Mouse (Mus musculus): ENCODE measurements around the gene Chst11.

The Chst11 gene

DNA sequence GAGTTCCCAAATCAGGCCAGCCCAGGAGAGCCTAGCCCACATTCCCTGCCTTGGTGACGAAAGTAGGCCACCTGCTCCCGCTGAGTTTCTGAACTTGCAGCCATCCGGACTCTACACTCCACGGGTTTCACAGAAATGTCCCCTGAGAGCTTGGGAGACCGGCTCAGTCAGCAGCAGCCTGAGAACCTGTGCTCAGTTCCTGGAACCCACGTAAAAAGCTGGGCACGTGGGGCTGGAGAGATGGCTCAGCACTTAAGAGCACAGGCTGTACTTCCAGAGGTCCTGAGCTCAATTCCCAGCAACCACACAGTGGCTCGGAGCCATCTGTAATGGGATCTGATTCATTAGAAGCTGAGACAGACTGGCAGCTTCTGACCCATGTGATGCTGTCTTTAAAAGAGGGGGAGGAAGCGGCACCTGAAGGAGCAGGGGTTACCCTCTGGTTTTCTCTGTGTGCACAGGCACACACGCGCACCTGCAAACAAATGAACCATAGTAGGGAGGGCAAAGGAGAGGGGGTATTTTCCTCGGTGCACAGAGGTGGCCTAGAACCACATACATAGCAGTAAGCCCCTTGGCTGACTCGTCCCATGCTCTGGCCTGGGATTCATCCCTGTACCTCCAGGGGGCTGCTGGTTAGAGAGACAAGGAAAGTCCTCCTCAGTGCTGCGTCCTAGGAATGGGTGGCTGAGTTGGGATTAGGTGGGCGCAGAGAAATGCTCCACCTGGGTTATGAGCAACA is 196.7 kb downstream of the Chst11 start:
- DNase-seq (ENCODE audit: low spot score) = no peak

DNA sequence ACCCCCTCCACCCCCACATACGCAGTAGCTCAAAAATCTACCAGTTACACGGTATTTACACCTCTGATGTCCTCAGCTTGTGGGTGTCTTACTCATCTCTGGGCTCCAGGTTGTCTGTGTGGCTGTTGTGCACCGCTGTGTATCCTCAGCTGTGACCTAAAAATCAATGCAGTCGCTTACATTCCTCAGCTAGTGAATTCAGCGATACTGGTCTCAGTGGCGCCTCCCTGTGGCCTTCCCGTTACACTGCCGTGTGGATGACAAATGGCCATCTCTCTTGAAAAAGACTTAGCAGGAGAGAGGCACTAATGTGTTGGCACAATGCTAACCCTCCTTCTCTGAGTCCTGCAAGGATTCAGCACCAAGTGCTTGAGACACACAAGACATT is 197.3 kb downstream of the Chst11 start:
- peak; percentile 45 for DNase-seq (ENCODE audit: low spot score)

DNA sequence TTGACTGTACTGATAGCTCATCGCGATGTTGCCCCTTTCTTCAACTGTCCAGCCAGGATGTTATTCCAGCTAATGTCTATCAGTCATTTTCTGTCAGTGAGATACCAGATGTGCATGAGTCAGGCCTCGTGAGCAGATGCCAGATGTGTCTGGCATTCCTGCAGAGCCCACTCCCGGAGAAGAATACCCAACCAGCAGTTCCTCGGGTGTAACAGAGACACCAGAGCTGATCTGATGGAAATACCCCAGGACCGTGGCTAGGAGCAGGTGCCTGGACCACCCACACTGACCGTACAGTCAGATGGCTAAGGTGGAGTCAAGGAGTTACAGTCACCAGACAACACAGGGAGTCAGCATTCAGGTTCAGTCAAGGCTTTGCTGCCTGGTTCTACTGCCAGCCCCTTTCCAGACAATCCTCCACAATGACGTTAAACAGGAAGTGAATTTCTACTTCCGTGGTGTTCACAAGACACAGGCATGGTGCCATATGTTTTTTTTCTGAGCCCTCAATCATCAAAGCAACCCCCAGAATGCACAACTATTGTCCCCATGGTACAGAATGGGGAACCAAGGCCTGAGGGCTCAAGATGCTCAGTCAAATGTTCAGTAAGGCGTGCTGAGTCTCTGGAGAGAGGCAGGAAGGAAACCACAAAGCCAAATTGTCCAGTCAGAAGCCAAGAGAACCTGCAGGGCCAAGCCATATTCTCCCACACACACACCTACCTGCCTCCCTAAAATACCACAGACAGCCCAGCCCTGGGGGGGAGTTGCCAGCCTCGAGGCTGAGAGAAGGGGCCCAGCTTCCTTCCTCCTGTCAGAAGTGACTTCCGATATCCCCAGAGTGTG is 198.6 kb downstream of the Chst11 start:
- no peak for DNase-seq (ENCODE audit: low spot score)

DNA sequence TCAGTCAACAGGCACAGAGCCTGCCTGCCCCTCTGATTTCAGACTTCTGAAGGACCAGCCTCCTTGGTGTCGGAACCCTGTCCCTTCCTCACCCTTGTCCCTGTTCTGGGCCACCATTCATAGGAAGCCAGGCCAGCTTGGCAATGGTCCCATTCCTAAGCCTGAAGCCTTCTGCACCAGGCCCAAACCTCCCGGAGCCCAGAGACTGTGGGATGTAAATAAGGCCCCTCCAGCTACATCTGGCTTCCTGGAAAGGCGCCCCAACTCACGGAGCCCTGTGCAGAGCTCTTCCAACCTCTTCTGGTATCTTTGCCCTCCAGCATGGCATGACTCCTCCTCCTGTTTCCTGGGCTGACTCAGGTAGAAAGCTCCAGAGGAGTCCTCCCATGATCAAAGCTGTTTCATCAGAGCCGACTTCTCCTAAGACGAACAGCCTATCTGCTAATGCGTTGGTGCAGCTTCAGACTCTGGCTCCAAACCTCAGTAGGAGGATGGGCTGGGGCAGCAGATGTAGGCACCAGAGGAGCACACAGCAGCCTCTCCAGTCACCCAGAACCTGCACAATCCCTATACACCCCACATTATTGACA is 199.3 kb downstream of the Chst11 start:
- DNase-seq (ENCODE audit: low spot score) = no peak

DNA sequence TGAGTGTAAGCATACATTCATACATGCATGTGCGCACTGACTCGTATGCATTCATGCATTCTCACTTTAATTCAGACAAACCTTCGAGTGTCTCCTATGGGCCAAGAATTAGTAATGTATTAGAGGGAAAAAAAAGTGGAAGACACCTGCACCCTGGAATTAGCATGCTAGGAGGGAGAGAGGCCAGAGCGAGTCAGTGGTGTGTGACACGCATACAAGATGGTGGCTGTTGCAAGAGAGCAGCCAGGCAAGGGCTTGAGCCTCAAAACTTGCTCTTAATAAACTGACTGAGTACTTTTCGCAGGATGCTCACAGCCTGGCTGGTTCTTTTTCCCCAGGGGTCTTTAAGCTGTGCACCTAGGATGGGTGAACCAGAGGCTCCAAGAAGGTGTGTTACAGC is 199.8 kb downstream of the Chst11 start:
- DNase-seq (ENCODE audit: low spot score) = no peak

DNA sequence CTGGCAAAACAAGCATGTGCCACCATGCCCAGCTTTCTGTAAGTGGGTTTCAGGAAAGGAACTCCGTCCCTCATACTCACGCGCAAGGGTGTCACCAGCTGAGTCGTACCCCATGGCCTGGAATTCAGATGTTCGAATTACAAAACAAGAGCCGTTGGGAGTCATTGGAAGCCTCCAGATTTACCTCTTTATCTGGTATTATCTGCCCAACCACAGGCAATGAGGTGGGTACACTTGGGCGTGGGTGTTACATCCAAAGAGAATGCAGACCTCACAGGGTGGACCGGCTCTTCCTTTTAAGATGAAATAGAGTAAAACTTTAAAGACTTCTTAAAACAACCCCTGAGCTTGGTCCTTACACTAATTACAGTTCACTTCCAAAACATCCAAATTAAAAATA is 200.9 kb downstream of the Chst11 start:
- DNase-seq (ENCODE audit: low spot score) = no peak

DNA sequence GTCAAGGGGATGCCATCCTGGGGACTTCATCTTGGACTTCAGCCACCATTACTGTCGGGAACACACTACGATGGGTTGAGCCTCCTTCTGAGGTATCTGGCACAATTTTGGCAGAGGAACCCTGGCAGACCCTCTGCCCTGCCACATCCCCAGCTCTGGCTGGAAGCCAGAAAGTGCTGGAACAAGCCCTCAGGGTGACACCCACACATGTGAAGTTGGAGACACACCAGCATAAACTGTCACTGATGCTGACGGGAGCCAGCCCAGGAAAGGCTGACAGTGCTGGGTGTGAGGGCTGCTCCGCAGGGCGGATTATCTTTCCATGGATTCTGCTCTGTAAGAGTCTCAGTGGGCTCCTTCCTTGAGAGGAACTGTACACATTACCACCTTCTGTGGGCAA is 201.7 kb downstream of the Chst11 start:
- DNase-seq (ENCODE audit: low spot score) = no peak

DNA sequence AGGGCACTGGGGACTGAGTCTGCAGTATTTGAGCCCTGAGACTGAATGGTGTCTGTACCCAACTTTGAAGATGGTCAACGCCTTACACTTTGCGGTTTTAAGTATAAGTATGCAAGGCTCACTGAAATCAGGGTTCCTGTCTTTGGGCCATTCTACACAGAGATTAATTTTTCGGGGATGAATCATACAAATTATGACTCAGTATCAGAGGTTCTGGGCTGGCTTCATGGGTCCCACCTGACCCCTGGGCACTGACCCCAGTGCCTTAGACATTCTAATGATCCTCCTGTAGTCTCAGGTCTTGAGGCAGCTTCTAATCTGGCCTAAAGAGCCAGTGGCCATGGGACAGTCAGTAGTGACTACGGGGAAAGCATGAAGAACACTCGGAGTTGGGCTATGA is 203.8 kb downstream of the Chst11 start:
- no peak for DNase-seq (ENCODE audit: low spot score)

DNA sequence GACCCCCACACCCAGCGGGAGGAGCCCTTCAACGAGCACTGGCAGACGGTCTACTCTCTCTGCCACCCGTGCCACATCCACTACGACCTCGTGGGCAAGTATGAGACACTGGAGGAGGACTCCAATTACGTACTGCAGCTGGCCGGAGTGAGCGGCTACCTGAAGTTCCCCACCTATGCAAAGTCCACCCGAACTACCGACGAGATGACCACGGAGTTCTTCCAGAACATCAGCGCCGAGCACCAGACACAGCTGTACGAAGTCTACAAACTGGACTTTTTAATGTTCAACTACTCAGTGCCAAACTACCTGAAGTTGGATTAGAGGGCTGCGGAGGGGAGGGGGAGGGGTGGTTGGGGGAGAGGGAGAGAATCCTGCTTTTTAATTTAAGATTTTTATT is 206.2 kb downstream of the Chst11 start:
- no peak for DNase-seq (ENCODE audit: low spot score)

DNA sequence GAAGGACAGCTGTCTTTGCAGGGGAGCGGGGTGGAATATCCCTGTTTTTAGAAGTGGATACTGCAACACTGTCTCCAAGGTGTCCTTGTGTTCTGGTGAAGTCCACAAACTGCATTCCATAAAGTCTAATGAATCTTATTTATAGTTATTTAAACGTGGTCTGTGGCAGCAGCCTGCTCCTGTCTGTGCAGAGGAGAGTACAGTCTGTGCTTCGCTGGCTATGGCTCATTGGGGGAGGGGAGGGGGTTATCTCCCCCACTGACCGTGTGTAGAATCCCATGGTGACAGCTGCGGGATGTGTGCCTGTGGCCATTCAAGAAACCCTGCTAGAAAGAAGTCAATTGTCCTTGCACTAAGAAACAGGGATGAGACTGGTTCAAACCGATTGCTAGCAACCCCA is 206.7 kb downstream of the Chst11 start:
- no peak for DNase-seq (ENCODE audit: low spot score)

DNA sequence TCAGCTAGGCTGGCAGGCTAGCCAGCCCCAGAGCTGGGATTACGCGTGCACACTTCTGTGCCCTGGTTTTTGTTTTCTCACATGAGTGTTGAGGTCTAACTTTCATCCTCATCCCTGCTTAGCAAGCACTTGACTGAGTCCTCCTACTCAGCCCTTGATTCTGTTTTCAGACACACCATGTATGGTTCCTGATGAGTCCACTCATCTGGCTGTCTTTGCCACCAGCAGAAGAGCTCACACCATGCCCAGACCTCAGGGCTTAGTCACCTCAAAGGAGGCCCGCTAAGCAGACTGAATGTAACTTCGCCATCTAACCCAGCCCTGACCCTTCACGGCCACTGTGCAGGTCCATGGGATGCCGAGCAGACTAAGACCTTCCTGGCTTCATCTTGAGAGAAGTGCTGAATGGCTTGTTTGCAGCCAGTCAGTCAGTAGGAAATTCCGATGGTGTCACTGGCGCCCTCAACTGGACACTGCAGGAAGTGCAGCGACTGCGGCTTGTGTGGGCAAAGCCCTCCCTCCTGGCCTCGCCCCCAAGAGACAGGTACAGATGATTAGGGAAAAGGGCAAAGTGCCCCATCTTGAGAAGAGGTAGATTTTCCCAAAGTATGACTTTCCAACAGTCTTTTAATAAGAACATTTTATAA is 212.5 kb downstream of the Chst11 start:
- DNase-seq (ENCODE audit: low spot score) = peak; percentile 64

DNA sequence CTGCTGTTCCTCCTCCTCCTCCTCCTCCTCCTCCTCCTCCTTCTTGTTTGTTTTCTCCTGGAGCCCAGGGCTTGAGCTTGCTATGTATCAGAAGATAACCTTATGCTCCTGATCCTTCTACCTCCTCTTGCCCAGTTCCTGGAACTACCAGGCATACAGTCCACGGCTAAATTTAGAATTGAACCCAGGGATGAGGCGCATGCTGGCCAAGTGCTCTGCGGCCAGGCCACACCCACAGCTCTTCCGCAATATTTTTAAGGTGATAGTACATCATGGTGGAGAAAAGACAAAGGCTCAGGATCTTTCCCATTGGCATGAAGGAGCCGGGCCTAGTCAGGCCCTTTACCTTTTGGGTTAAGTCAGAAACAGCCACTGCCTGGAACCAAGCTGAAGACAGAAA is 213.4 kb downstream of the Chst11 start:
- no peak for DNase-seq (ENCODE audit: low spot score)

DNA sequence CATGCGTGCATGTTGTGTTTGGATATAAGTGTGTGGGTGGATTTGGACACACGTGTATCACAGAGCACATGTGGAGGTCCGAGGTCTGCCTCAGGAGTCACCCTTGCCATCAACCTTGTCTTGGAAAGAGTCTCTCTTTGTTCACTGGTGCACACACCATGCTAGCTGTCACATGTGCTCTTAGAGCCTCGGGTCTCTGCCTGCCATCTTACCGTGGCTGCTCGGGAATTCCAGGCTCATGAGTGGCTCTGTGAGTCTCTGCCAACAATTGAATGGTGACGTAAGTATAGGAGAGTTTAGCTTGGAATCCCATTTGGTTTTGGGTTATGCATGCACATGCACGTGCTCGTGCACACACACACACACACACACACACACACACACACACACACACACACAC is 214.0 kb downstream of the Chst11 start:
- no peak for DNase-seq (ENCODE audit: low spot score)

DNA sequence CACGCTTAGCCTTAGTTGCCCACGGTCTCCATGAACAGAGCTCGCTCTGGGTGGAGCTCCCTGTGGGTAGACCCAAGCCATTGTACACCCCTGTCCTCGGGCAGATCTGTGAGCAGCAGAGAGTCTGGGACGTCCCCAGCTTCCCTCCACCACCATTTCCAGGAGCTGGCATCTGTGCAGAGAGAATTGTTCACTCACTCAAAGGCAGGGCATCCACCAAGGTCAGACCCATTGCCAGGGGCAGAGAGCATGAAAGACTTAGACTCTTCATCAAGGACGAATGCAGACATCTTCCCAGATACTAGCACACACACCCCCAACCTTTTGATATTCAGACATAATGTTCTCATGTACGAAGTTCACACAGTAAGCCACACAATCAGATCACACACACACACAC is 216.2 kb downstream of the Chst11 start:
- no peak for DNase-seq (ENCODE audit: low spot score)

DNA sequence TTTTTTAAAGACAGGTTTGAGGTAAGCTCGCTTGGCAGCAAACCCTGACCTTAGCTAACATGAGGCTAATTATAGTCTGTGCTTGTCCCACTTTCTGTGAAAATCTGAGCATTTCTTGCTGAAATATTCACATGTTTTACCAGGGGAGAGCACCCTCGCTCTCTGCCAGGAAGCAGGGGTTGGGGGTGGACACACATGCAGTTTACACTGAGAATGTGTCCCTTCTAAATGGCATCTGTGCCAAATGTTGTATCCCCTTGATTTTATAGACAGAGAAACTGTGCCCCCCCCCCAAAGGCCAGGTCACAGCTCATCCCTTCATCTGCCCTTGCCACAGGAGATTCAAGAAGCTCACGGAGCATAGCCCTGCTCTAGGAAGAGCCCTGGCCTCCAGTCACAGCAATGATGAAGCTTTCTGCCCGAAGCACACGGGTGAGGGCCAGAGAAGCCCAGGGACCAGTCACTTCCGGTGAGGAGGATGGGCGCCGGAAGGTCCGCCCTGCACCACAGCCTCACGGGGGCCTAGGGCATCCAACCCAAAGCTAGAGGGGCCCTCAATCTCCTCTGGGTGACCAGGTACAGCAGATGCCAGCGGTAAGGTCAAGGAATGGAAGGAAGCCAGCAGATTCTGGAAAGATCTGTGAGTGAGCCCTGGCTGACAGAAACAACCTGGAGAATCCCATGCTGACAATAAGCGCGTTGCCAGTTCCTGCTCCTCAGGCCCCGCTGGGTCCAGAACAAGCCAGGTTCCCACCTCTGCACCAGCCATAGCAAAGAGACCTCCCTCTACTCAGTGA is 217.8 kb downstream of the Chst11 start:
- DNase-seq (ENCODE audit: low spot score) = no peak

DNA sequence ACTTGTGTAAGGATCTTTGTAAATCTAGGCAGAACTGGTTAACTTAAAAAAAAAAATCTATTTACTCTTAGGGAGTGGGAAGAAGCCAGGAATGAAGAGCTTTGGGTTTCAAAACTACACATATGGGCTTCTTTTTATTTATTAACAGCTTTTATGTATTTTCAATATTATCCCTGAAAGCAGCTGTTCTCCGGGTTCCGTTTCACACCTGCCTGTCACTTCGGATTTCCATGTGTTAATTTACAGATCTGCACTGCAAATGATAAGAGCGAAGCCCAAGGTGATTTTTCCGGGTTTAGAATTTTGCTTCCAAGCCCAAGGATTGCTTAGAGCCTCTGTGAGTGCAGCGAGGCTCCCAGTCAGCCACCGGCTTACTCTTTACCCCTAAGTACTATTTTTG is 223.1 kb downstream of the Chst11 start:
- DNase-seq (ENCODE audit: low spot score) = no peak

DNA sequence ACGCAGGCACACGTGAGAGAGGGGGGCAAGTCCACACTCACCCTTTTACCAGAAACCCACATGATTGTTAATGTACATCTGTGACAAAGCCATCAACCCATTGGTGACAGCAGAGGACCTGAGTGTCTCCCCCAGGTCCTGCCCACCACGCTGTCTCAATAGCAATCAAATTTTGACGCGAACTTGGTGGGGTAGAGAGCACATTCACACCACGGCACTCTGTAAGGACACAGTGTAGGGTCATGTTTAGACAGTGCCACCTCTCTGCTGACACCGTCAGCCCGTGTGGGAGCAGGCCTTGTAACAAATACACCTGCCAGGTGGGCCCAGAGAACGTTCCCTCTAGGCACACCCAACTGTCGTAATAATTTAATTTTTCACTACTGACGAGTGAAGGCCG is 224.1 kb downstream of the Chst11 start:
- DNase-seq (ENCODE audit: low spot score) = no peak

DNA sequence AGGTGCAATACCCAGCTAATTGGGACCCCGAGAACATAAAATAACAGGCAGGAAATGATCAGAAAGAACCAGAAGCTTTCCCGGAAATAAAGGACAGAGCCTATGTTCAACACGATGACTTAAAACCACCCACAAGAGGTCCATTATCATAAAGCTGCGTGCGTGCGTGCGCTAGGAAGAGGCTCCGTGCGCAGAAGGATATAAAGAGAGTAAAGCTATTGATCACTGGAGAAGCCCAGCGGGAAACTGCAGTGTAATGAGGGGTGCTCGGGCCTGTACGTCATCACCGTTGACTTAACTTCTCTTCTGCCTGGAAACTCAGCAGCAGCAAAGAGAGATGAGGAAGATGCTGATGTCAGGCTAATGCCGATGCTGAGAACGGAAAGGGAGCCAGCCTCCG is 224.8 kb downstream of the Chst11 start:
- DNase-seq (ENCODE audit: low spot score) = no peak

DNA sequence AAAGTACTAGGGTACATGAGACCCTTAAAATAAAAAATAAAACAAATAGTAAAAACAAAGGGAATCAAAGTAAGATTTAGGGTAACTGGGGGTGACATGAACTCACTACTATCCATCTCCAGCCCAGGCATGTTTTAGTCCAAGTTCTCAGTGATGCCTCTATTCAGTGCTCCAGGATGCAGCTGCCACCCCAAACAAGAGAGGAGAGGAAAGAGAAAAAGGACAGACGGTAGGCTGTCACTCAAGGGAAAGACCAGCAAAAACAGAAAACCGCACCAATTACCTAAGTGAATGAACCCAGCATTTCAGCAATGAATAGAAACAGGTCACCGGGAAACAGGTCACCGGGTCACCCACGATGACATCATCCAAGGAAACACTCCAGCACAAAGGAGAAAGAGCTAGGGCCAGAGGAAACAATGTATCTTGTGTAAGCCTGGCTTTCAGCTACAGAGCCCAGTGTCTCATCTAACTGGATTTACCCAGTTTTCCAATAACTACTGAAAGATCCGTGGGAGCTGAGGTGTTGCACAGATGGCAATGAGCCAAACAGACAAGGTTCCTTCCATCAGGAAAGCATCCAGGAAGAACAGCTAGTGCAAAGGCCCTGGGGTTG is 225.8 kb downstream of the Chst11 start:
- no peak for DNase-seq (ENCODE audit: low spot score)

DNA sequence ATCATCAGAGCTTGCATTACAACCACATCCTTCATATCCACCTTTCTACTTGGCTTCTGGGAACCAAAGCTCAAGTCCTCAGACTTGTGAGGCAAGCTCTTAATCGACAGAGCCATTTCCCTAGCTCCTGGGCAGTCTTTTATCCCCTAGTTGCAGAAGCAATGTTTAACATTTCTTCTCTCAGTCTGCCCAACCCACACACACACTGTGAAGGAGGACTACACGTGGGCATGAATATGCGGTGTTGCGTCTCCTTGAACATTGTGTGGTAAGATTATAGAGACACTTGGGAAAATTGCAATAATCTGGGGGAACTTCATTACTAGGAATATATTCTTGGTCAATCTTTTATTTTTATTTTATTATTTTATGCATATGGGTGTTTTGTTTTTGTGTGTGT is 227.3 kb downstream of the Chst11 start:
- no peak for DNase-seq (ENCODE audit: low spot score)

DNA sequence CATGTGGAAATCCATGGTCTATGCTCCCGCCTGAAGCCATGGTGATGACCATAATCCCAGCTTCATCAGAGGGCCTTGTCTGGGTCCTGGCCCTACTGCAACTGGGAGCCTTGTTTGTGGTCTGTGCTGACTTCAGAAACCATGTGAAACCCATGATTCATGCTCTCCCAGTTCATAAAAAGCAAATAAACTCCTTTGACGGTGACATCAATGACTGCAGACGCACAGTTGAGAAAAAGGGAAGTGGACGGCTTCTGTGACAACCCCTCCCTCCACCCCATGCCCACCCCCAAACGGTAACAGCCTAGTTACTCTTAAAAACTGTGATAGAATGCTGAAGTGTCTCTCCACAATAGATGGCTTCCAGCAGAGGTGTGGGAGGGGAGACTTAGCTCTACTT is 230.3 kb downstream of the Chst11 start:
- no peak for DNase-seq (ENCODE audit: low spot score)

DNA sequence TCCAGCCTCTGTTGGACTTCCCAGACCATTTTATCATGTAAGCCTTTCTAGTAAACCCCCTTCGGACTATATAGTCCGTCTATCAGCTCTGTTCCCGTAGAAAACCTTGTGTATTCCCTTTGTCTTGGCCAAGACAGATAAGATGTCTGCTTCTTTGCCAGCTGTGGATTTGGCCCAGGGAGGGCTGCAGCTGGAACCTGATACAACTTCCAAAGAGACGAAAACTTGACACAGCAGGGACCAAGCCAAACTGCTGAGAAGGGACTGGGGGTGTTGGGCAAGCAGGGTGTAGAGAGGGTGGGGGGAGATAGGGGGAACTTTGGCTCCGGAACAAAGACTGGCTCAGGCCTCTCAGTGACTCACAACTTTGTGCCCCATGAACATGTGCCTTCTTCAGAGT is 232.0 kb downstream of the Chst11 start:
- no peak for DNase-seq (ENCODE audit: low spot score)
